Mouse (Mus musculus) testis, adult 2 months (tissue): ENCODE results near the gene Camkk2.

Experiments
- CTCF ChIP-seq: fragments of 200-500 bp; IDR thresholded peaks from 2 replicates; pipeline ENCODE4 v1.5.1; 2012; ENCODE audit warnings: low read depth, mild to moderate bottlenecking, inconsistent platforms, low read length, moderate library complexity; ENCODE audit not compliant: control insufficient read depth, insufficient read depth, insufficient replicate concordance
- POLR2A ChIP-seq: fragments of 200-500 bp; IDR thresholded peaks from 2 replicates; pipeline ENCODE4 v1.6.1; 2012; ENCODE audit warnings: low read depth, mild to moderate bottlenecking, inconsistent platforms, low read length, moderate library complexity; ENCODE audit not compliant: control insufficient read depth

DNA sequence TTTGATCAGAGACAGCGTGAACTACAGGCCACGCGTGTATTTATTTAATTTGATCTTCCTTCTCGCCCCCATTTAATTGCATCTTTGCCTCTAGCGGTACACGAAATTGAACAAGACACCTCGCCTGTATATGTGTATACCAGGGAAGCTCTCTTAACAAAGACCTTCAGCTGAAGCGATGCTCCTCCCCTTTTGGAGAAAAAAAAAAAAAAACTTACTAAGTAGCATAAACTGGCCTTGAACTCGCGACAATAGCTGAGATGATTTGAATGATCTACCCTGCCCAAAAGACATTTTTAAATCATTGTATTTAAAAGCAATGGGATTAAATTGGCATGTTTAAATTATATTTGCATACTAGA, 42.3 kb upstream of the Camkk2 start:
- TF ChIP-seq CTCF: no peak
- no peak for TF ChIP-seq POLR2A
